Mouse (Mus musculus) cerebellum, adult (tissue): ENCODE results near the gene Mrps34.

Source experiments
- ATAC-seq: cut with Nextera tagmentation; 2 replicates; pipeline ENCODE4 v1.9.2; 2017; ENCODE audit warnings: mild to moderate bottlenecking, moderate library complexity, mixed read lengths; ENCODE audit not compliant: insufficient number of reproducible peaks, low FRiP score, low TSS enrichment

Mrps34 gene

GRCm38 (mm10) chr17:24878117-24878397 lies 16.9 kb upstream of the Mrps34 start:
- ATAC-seq, result no peak

GRCm38 (mm10) chr17:24878531-24878930 lies 16.4 kb upstream of the Mrps34 start:
- no peak for ATAC-seq

GRCm38 (mm10) chr17:24881738-24882440 lies 13.0 kb upstream of the Mrps34 start:
- ATAC-seq, result no peak

- ATAC-seq, result no peak
These were observed 10.5 kb upstream of the Mrps34 start for GRCm38 (mm10) chr17:24884391-24884790.

GRCm38 (mm10) chr17:24885356-24886133 lies 9.4 kb upstream of the Mrps34 start:
- no peak for ATAC-seq

GRCm38 (mm10) chr17:24886134-24886931 lies 8.6 kb upstream of the Mrps34 start, which contains the start of the genes Nubp2 and Spsb3:
Gene Nubp2, minus strand, starts transcription at chr17:24886349.
Gene Spsb3, plus strand, starts transcription at chr17:24886643.
- peak; percentile 87 for ATAC-seq

GRCm38 (mm10) chr17:24886932-24887271 lies 8.0 kb upstream of the Mrps34 start:
- ATAC-seq, result 0 out of 2 replicates have a peak, but pooled peaks have one; percentile 43

GRCm38 (mm10) chr17:24887291-24888080 lies 7.4 kb upstream of the Mrps34 start:
- no peak for ATAC-seq

- ATAC-seq, result no peak
These were observed 6.1 kb upstream of the Mrps34 start for GRCm38 (mm10) chr17:24888862-24889261.

GRCm38 (mm10) chr17:24890151-24891092 lies 4.5 kb upstream of the Mrps34 start:
- ATAC-seq, result no peak

- ATAC-seq, result no peak
These were observed 3.6 kb upstream of the Mrps34 start for GRCm38 (mm10) chr17:24891321-24891720.

- no peak for ATAC-seq
These were observed 2.1 kb upstream of the Mrps34 start for GRCm38 (mm10) chr17:24892785-24893184.

- no peak for ATAC-seq
These were observed 1.6 kb upstream of the Mrps34 start for GRCm38 (mm10) chr17:24893276-24893675.

GRCm38 (mm10) chr17:24894061-24894994 lies 588 bp upstream of the Mrps34 start:
- no peak for ATAC-seq

- no peak for ATAC-seq
These were observed 790 bp downstream of the Mrps34 start for GRCm38 (mm10) chr17:24895571-24896240.

- peak; percentile 32; the same call in 1 of the 2 replicates for ATAC-seq
These were observed 1.5 kb downstream of the Mrps34 start, which contains the start of gene Nme3 for GRCm38 (mm10) chr17:24896241-24896992. Gene Nme3, plus strand, starts transcription at chr17:24896500.

GRCm38 (mm10) chr17:24896993-24897269 lies 2.0 kb downstream of the Mrps34 start:
- no peak for ATAC-seq
